Mouse (Mus musculus) skeletal muscle tissue, adult 2 months (tissue): Measurements from ENCODE around the gene Coro2a.
"Not testable (repeated sequence)": the region's sequence is repeated elsewhere in the genome, so short reads cannot be mapped to it uniquely, and the experiment has no call there.

ENCODE experiments used
- DNase-seq: peaks from one replicate; pipeline ENCODE4 v3.0.0-alpha.2; 2012; ENCODE audit warnings: low read depth, low spot score

The Coro2a gene

DNA sequence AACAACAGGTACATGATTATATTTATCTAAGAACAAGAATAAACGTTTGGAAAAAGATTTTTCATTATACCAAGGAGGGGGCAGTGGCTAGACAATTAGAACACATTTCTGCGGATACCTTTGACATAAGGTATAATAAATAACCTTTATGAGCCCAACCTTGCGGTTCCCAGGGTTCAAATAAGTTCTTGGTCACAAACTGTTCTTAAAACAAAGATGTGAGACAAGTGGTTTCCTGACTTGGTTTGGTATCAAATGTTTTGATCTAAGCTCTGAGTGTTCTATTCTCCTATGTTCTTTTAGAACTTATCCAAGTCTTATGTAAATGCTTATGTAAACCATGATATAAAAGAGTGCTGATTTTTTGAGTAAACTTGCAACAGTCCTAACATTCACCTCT is 17.5 kb downstream of the Coro2a start:
- not testable (repeated sequence) for DNase-seq

DNA sequence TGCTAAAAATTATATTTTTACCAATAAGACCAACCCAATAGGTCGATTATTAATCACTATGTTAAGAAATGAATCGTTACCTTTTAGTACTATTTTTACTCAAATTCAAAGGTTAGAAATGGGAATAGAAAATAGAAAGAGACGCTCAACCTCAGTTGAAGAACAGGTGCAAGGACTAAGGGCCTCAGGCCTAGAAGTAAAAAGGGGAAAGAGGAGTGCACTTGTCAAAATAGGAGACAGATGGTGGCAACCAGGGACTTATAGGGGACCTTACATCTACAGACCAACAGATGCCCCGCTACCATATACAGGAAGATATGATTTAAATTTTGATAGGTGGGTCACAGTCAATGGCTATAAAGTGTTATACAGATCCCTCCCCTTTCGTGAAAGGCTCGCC is 17.9 kb downstream of the Coro2a start:
- DNase-seq, result not testable (repeated sequence)

DNA sequence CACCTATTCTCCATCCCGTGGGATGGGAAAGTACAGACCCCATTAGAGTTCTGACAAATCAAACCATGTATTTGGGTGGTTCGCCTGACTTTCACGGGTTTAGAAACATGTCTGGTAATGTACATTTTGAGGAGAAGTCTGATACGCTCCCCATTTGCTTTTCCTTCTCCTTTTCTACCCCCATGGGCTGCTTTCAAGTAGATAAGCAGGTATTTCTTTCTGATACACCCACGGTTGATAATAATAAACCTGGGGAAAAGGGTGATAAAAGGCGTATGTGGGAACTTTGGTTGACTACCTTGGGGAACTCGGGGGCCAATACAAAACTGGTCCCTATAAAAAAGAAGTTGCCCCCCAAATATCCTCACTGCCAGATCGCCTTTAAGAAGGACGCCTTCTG is 20.0 kb downstream of the Coro2a start:
- DNase-seq, result not testable (repeated sequence)

DNA sequence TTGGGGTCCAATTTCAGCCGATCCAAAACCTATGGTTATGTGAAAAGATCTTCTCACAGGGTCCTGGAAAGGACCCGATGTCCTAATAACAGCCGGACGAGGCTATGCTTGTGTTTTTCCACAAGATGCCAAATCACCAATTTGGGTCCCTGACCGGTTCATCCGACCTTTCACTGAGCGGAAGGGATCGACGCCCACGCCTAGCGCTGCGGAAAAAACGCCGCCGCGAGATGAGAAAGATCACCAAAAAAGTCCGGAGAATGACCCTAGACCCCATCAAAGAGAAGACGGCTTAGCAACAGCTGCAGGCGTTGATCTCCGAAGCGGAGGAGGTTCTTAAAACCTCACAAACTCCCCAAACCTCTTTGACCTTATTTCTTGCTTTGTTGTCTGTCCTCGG is 20.4 kb downstream of the Coro2a start:
- DNase-seq, result not testable (repeated sequence)

DNA sequence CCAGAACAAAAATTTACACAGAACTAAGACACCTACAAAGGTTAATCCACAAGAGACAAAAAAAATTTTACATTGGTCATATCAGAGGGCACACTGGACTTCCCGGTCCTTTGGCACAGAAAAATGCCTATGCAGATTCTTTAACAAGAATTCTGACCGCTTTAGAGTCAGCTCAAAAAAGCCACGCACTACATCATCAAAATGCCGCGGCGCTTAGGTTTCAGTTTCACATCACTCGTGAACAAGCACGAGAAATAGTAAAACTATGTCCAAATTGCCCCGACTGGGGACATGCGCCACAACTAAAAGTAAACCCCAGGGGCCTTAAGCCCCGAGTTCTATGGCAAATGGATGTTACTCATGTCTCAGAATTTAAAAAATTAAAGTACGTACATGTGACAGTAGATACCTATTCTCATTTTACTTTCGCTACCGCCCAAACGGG is 21.2 kb downstream of the Coro2a start:
- not testable (repeated sequence) for DNase-seq

DNA sequence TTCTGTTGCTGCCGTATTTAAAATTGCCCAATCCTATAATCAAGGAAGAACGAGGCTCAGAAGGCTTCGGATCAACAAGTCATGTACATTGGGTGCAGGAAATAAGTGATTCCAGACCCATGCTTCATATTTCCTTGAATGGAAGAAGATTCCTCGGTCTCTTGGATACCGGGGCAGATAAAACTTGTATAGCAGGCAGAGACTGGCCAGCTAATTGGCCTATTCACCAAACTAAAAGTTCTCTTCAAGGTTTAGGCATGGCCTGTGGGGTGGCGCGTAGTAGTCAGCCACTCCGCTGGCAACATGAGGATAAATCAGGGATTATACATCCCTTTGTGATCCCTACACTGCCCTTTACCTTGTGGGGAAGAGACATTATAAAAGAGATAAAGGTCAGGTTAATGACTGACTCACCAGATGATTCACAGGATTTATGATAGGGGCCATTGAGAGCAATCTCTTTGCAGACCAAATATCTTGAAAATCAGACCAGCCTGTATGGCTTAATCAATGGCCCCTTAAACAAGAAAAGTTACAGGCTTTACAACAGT is 23.1 kb downstream of the Coro2a start:
- DNase-seq, result not testable (repeated sequence)

DNA sequence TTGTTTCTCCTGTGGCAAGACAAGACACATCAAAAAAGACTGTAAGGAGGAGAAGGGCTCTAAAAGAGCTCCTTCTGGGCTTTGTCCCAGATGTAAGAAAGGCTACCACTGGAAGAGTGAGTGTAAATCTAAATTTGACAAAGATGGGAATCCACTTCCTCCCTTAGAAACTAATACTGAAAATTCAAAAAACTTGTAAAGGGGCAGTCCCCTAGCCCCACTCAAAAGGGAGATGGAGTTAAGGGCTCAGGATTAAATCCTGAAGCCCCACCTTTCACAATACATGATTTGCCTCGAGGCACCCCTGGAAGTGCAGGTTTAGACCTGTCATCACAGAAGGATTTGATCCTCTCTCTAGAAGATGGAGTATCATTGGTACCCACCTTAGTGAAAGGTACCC is 23.8 kb downstream of the Coro2a start:
- no peak for DNase-seq

DNA sequence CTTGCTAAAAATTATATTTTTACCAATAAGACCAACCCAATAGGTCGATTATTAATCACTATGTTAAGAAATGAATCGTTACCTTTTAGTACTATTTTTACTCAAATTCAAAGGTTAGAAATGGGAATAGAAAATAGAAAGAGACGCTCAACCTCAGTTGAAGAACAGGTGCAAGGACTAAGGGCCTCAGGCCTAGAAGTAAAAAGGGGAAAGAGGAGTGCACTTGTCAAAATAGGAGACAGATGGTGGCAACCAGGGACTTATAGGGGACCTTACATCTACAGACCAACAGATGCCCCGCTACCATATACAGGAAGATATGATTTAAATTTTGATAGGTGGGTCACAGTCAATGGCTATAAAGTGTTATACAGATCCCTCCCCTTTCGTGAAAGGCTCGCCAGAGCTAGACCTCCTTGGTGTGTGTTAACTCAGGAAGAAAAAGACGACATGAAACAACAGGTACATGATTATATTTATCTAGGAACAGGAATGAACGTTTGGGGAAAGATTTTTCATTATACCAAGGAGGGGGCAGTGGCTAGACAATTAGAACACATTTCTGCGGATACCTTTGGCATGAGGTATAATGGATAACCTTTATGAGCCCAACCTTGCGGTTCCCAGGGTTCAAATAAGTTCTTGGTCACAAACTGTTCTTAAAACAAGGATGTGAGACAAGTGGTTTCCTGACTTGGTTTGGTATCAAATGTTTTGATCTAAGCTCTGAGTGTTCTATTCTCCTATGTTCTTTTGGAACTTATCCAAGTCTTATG is 26.3 kb downstream of the Coro2a start:
- DNase-seq, result not testable (repeated sequence)

DNA sequence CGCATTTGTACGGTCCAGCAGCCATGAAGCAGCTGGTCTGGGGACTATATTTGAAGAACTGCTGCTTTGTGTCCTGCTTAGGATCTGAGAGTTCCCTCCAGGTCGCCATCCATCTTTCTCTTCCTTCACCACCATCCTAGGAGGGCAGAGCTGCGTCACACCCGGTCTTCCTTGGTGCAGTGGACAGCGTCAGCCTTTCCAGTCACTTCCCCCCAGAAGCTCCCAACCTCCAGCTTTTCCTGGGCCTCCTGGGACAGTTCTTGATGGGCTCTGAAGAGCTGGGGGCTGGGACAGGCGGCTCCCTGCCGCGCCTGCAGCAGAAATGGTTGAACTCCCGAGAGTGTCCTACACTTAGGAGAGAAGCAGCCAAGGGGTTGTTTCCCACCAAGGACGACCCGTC is 27.2 kb downstream of the Coro2a start:
- no peak for DNase-seq

DNA sequence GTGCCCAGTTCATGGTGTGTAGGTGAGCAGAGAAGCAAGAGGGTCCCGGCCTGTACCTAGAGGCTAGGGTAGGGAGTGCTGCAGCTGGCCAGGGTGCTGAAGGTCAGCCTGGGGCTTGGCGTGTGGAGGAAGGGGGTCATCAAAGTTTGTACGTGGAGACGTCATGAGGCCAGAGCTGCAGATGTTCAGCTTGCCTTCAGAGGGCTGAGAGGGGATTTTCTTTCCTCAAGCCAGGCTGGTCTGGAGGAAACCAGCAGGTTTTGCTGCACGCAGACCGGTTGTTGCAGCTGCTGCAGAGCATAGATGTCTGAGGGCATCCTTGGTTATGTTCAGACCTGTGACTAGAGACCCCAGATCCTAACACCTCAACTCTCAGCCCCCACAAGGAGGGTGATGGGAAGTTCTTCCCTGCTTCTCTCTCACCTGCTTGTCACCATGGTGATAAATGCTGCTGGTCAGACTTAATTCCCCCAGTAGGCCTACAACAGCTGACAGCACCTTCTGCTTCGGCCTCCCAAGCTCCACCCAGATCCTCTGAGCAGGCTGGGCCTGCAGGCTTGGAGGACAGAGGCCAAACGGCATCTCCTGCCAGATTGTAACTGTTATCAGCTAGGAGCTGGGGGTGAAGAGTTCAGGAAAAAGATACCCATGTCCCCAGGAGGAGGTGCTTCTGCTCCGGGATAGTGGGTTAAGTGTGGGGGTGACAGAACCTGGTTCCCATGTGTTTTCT is 27.8 kb downstream of the Coro2a start:
- DNase-seq, result no peak

DNA sequence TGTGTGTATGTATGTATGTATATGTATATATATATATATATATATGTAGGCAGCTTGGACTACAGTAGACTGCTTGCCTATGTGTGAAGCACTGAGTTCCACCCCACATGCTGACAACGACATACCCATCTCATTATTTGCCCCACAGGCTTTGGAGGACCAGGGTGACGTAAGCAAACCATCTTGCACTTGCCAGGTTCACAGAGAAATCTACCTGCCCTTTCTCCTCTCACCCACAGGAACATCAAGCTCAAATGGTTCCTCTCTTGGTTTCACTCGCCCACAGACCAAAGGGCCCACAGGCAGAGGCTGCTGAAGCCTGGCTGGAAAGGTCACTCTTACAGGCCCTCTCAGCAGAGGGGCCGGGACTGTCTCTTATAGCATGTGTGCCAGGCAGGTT is 29.4 kb downstream of the Coro2a start:
- no peak for DNase-seq

DNA sequence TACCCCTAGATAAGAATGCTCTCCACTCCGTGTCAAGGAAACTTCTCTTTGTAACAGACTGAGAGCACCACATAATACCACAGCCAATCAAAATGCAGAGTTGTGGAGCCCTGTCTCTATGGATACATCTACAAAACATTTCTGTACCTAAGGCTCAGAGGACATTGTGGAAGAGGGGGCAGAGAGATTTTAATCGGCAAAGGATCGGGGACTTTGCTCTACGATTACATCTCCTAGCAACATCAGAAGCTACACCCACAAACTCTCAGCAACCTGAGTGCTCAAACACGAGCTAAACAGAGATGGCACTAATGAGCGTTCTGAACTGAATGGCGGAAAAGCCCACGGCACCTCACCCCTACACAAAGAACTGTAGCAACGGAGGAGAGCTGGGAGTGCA is 30.3 kb downstream of the Coro2a start:
- DNase-seq, result no peak

DNA sequence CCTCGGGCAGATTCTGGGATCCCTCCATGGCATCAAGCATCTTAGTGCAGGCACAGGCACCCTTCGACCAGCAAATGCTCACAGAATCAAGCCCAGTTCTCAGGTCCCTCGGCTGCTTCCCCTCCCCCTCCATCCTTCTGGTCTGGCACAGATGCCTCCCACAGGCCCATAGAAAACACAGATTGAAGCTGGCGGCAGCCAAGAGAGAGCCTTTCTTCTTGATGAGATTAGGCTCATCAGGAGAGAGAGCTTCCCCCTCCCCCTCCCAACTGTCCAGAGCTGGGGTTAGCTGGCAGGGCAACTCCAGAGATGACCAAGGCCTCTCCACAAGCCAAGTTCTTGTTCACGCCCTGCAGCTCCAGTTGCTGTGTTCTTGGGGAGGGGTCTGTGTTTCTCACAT is 32.3 kb downstream of the Coro2a start:
- DNase-seq, result no peak

DNA sequence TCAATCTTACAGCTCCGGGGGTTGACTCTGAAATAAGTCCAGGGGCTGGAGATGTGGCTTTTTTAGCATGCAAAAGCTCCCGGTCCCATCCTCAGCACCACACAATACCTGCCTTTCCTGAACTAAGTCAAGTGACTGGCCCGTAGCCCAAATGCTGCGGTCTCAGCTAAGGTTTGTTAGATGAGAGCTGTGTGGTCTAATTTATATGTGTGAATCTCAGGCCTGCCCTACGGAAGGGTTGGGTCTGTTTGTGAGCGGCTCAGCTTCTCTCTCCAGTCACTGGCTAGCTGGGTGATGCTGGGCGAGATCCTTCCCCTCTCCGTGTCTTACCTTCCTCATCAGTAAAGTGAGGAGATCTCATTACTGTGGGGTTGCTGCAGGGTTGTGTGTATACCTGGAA is 33.8 kb downstream of the Coro2a start:
- DNase-seq, result no peak

DNA sequence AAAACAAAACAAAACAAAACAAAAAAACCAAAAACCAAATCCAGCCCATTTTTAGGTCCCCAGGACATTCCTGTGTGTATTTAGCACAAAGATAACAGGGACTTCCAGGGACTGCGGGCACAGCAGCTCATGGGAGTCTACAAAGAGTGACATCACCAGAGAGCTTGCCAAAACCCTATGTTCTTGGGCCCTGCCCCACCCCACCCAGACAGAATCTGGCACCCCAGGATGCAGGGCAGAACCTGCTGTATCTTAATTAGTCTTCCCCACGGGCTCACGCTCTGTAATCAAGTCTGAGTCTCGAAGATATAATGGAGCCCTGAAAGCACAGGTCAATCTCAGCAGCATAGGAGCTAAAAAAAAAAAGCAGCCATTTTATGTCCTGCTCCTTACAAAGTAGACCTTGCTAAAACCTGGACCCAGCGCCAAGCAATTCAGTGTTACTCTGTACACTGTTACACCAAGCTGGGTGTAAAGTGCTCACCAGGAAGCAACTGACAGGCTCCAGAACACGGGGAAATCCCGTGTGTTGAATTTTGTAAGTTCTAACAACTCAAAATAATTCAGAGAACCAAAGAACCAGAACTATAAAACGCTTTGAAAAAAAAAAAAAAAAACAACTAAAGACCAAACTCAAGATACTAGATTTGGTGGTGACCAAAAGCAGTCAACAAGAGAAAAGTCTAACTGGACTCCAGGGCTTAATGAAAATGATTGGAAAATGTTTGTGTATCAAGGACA is 34.9 kb downstream of the Coro2a start:
- DNase-seq, result no peak

DNA sequence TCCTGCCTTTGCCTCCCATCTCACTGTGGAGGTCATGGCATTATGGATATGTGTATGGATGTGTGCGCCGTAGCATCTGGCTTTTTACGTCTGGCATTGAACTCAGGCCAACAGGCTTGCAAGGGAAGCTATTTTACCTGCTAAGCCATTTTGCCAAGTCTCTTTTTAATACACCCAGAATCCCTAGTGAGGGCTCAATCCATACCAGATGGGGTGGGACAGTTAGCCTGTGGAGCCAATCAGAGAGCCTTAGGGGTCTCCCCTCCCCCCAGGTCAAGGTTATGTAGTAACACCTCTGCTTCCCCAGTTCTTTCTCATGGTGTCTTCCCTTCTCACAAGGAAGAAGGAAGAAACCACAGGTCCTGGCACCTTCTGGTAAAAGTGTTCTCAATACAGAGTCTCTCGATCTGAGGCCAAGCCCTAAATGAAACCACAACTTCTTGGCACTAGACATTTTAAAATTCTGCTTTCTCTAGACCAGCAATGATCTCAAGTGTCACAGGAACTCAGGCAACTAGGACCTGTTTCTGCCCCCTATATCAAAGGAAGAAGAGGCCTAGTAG is 36.5 kb downstream of the Coro2a start:
- no peak for DNase-seq

DNA sequence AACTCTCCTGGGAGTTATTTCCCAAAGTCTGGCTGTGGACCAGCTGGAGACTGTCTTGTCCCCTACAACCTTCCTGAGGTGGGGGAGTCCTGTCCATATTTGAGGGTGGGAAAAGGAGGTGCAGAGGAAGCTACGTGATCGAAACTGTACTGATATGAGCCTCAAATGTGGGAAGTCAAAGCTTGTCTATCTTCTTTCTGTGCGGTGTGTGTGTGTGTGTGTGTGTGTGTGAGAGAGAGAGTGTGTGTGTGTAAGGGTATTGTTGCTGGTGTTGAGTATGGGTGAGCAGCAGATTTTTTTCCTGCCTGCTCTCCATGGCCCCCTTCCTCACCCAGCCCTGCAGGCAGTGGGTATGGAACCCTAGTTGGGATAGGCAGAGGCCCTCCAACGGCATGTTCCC is 37.8 kb downstream of the Coro2a start:
- no peak for DNase-seq

DNA sequence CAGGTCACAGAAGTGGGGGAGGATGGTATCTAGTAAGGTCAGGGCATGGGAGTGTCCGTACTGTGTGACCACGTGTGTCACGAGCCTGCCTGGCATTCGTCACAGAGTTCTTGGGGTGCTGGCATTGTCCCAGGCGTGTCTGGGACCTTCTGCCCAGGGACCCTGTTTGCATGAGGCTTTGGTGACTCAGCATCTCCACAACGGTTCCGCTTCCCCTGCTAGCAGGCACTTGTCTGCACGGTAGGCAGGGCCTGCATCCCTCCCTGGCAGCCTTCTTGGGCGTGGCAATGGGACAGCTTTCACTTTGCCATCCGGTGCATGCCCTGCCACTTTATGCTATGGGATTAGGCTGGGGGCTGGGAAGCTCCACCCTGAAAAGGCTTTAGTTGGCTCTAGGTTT is 38.2 kb downstream of the Coro2a start:
- peak; percentile 51 for DNase-seq

DNA sequence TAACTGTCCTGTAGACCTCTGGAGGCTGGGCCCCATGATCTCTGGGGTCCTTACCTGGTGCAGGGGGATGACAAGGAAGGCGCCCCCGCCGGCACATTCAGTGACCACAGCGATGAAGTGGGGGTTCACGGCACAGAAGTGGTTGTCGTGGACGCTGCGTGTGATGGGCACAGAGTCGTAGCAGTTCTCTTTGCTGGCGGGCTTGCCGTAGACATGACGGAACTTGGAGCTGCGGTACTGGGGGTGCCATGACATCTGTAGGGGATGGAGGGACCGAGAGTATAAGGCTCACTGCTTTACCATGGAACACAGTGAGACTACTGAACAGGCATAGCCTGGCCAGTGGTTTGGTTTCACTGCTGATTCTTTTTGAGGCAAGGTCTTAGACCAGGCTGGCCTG is 39.2 kb downstream of the Coro2a start:
- DNase-seq, result no peak

DNA sequence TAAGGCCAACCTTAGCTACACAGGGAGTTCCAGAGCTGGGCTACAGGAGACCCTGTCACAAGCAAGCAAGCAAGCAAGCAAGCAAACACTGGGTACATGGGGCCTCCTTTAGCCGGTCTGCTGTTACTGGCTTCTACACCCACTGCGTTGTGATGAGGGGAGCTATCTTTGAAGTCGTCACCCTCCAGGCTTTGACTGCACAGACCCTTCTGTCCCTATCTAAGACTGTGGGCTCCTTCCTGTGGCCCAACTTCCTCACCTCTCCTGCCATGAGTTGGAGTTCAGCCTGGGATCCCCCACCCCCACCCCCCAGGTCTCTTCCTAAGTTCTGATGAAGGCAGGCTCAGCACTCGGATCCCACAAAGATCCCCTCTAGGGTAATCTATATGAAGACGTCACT is 40.0 kb downstream of the Coro2a start:
- no peak for DNase-seq

DNA sequence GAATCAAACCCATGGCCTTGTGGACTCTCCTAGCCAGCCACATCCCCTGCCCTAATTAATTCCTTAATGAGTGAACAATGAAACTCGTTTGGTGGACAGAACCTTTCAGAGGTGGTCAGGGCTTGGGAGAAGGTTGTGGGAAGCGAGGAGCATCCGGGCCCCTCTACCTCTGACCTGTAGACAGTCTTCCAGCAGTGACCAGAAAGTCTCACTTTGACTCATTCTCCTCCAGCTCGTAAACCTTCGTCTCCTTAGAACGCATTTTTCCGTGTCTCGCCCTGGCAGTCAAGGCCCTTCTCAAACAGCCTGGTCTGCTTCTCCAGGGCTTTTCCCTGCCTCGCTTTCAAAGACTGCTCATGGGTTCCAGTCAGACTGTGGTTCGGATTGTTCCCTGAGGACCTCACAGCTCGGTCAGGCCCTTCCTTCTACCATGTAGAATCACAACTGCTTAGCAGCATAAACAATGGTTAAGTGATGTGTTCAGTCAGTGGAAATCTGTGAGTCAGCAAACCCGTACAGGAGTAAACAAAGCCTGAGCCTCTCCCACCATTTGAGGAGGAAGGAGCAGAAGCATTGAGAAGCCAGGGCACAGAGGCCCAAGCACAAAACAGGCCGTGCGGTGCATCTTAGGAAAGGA is 41.8 kb downstream of the Coro2a start:
- no peak for DNase-seq
